Mouse (Mus musculus): Measurements from ENCODE around the gene Mrrf.

Gene Mrrf

DNA sequence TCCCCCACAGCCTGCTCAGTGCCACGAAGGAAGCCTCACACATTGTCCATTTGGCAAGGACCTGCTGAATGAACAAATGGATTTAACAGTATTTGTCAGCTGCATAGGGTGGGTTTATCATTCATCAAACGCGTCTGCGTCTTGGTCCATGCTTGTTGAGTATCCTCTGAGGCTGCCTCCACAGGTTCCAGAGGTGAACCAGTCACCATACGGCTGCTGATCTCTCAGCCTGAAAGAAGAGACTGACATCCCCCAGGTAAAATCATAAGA, 66.4 kb downstream of the Mrrf start:
- no peak for DNase-seq

DNA sequence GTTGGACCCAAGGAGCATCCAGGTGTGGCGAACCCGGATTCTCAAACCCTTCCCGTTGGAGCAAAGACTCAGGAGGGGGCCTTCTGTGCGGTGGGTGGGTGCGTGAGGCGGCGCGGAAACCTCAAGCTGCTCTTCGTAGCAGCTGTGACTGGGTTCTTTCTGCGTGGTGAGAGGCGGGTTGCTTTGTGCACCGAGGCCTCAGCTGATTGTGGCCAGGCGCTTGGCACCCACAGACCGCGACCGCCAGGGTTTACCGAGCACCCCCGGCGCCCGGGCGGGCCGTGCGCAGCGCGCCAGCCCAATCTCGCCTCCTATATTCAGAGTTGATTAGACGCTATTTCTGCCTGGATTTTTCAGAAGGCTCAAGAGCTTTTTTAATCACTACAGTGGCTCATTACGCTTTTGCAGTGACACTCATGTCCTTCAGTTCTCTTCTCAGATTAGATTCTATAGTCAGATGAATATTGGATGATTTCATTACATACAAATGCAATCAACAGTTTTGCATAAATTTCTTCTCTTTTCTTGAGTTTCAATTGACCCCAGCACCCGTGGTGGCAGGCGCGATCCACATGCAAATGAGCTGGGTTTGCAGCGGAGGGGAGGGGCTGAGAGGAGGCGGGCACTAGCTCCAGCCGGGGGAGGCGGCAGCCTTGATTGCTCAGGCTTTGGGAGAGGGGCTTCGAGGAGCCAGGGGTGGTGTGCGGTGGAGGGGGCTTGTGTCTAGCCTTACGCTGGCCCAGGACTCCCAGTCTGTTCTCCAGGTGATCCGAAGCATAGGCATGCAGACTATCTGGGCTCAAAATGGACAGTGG, 67.0 kb downstream of the Mrrf start:
- DNase-seq = peak; percentile 53

DNA sequence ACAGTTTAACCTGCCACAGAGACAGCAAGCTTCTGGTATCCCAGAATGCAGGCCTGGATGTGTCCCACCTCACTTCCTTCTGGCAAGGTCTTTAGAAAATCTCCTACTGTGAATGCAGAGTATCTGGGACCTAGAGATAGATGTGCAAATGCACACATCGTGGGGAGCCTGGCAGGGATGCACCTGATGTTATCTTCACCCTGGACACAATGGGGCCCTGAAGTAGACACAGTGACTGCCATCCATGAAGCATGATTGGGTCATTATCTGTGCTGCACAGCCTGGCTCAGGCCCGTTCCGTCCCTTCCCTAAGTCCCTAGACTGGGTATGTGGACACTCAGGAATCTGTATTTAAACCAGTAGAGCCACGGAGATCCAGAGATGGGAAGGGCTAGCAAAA, 68.4 kb downstream of the Mrrf start:
- DNase-seq = no peak

DNA sequence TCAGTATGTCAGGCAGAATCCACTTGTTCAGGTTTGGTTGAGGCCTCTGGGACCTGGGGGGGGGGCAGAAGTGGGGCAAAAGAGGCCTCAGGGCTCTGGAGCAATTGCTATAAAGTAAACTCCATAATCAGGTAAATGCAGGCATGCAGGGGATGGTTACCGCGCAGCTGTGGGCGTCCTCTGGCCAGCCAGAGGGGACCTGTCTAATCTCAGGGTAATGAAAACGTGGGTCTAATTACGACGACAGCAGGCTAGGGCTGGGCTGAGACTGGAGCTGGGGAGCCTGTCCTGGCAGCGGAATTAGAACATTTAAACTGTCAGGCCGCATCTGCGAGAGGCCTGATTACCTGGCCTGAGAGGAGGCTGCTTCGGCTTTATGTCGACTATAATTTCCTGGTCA, 70.9 kb downstream of the Mrrf start:
- DNase-seq = no peak

DNA sequence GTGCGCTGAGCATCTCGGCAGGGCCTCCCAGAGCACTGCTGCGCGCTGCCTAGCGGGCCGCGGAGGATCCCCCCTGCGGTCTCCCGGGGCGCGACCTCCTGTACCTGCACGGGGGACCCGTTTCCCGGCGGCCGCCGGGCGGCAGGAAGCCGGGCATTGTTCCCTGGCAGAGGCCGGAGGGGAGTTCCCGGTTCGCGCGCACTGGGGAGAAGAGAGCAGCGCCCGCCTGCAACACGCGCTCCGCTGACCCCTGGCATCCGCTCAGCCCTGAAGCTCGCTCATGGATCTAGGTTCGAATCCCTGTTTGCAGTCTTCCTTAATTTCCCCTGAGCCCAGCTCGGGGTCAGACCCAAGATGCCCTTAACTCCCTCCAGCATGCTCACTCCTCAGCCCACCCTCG, 74.6 kb downstream of the Mrrf start:
- DNase-seq = peak; percentile 75

DNA sequence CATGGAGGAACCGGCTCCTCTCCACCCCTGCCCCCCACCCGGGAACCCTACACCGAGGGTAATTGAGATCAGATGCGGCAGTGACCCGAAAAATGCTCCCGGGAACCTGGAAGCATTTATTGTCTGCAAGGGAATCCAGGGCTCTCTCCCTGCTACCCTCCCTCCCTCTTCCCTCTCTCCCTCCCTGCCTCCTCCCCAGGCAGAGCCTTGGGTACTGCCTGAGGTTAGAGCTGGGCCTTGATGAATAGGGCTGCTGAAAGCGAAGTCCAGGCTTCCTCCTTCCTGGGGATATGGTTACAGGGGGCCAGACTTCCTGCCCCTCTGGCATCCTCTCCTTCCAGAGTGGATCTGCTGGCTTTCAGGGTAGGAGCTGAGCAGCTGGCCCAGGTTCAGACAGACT, 75.6 kb downstream of the Mrrf start:
- DNase-seq = peak; percentile 42

DNA sequence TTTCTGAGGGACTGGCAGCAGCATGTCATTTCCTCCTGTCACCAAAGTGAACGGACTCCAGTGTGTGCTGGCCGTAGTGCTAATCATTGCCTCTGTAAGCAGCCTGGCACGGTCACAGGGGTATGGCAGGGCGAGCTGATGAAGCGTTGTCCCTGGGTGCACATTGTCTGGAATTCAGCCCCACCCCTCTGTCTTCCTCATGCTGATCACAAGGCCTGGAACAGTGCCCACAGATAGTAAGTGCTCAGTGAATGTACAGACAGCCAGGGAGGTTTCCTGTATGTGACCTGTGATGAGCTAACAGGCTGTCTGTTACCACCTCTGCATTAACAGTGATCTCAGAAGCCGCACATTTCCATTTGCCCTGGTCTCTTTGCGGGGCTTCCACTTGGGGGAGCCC, 76.9 kb downstream of the Mrrf start:
- DNase-seq = peak; percentile 70

DNA sequence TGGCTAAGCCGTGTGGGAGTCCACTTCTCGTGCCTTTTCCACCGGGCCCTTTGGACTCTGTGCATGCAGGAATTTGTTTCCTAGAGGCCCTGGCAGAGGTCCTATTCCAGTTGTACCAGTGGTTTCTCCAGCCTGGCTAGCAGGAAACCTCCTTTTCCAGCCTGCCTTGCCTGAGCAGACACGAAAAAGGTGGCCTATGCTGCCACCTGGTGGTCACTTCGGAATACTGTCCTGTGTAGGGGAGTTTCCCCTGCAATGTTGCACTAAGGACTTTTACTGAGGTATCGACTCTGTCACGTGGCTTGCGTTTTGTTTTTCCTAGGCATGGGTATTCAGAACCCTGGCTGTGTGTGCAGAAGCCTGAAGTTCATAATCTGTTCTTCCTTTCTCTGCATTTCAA, 77.8 kb downstream of the Mrrf start:
- DNase-seq = peak; percentile 94

DNA sequence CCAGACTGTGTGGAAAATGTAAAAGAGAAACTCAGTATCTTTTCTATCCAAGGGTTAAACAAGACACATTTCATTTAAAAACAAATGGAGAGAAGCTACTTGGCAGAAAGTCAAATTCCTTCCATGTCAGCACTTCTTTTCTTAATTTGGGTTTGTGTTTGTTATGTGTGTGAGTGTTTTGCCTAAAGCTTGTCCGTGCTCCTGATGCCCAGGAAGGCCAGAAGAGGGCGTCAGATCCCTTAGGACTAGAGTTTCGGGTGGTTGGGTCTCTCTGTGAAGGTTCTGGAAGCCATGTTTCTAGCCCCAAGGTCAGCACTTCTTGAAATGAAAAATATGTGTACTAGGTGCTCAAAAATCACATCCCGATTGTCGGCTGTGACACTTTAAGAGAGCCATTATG, 78.2 kb downstream of the Mrrf start:
- DNase-seq = peak; percentile 67

DNA sequence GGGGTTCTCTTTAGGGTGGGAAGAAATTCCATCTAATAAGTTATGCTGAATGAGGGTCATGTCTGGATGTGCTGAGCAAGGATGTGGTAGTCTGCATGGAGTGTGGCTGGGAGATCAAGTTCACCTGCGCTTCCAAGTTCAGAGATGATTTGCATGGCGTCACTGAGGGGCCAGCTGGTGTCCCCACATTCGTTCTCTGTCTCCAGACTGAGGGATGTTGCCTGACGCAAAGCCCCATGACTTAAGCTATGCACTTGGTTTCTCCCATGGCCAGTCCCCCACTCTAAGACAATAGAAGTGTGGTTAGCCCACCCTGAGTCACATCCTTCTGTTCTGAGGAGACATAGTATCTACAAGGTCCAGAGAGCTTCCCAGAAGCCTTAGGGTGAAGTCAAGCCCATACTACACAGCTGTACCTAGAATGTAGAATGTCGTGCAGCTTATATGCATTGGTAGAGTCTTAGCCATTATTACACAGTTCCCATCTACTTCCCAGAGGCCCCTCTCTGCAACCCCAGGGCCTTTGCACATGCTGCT, 79.1 kb downstream of the Mrrf start:
- no peak for DNase-seq

DNA sequence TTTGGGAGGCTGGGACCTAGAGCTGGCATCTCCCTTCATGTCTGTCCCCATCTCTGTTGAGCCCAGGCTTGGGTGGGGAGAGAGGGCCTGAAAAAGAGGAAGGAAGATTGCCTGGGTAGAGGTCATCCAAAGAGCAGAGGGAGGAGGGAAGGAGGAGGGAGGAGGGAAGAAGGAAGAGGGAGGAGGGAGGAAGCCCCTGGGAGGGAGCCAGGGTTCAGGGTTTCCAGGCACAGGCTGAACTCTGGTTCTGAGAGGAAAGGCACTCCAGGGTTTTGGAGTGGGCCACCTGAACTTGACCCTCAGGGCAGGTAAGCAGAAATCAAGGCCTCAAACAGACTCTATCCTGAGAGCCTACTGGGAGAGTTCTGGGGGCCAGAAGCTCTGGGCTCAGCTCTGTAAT, 80.4 kb downstream of the Mrrf start:
- DNase-seq = peak; percentile 61

DNA sequence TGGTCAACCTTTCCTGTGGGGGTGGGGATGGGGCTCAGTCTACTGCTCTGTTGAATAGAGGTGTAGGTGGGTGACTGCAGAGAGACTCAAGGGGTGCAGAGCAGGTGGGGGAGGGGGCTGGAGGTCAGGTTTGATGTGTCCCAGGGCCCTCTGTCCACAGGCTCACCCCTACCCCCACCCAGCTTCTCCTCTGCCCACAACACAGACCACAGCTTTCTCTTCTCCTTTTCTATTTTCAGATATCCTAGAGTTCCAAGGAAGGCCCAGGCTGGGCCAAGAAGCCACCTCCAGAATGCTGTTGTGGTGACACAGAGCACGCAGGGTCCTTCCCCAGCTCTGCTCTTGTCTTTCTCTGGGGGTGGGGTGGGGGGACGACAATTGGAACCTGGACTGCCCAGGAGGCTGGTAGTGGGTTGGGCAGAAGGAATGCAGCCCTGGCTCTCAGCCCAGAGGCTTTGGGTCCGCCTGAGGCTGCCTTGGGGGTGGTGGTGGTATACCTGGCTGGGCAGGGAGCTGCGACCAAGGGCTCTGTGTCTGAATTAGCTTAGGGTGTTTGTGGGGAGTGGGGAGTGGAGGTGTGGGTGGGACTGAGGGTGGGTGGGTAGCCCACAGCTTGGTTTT, 80.9 kb downstream of the Mrrf start:
- DNase-seq = peak; percentile 83

DNA sequence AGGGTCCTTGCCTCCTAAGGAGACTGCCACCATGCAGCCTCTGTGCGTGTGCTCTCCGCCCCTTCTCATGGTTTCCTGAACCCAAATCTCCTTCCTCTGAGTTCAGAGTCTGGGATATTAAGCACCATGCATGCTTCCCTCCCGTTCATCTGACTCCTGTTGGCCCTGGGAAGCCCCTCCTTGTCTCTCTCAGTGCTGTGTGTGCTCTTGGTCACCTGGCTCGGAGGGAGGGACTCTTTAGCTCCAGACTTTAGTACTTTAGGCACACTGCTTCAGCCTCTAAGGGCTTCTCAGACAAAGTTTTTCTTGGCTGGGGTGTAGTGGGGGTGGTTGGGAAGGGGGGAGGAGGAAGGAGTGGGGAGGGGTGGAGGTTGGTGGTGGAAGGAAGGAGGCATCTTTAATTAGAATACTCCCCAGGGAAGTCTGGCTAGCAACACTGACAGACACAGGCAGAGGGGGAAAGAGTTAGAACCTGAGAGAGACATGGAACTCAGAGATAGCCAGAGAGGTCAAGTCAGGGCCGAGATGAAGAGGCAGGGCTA, 81.6 kb downstream of the Mrrf start:
- DNase-seq = peak; percentile 19

DNA sequence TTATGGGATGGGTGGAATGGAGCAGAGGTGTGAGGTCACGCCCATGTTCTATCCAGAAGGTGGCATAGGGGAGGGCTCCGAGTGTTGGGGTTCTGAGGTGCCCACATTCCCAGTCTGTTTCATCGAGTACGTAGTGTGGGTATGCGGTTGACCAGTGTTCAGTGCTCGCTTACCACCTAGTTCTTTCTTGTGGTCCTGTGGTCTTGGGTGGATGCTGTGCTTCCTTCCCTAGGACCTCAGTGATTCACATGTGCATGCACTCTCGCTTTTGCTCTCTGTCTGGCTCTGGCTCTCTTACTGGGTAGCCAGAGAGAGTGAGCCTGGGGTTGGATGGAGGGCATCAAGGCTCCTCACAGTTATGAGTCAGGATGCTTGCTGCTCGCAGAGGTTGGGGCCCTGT, 83.9 kb downstream of the Mrrf start:
- no peak for DNase-seq

DNA sequence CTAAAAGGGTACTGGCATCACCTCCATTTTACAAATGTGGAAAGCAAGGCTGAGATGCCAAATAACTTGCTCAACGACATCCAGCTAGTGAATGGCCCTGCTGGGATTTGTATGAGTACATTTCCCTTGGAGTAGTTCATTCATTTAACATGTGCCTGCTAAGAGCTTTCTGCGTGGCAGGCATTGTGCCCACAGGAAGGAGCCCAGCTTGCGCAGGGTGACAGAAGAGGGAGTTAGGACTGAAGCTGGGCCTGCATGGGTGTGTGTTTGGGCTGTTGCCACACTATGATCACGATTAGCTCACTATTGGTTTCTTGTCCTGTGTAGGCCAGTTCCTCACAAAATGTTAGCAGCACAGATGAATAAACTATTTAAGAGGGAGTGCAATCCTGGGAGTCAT, 84.7 kb downstream of the Mrrf start:
- no peak for DNase-seq

DNA sequence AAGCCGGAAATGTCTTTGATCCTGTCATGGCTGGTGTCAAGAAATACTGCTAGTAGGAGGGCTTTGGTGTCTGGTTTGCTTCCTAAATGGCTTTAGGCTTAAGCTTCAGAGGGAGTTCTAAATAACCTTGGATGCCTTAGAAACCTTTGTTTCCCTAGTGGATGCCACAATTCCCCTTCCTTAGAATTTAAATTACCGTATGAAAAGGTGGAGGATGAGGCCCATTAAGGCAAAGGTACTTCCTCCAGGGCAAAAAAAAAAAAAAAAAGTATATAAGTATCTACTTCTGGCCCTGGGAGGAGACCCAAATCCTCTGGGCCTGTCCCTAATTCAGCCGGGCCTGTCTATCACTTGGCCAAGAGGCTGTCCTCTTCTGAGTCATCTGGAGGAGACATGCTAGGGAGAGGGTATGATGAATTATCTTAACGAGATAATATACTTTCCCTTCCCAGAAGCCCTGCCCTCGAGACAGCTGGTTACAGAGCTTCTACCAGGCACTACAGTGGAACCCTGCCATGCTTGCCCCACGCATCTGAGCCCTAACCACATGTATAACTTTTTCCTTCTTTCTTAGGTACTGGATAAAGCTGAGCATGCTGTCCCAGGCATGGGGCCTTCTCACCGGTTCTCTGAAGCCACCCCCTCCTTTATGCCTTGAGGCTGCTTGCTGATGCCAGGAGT, 86.1 kb downstream of the Mrrf start:
- DNase-seq = no peak

DNA sequence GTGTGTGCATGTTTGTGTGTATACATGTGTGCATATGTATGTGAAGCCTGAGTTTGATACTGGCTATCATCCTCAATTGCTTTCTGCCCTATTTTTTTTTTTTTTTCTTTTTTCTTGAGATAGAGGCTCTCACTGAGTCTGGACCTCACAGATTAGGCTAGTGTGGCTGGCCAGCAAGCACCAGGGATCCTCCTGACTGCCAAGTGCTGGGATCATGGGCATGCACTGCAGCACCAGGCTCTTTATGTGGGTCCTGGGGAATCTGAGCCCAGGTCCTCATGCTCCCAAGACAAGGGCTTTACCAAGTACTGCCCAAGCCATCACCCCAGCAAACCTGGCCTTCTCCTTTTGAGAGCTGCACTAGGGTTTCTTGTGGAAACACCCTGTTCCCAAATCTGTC, 87.2 kb downstream of the Mrrf start:
- no peak for DNase-seq

DNA sequence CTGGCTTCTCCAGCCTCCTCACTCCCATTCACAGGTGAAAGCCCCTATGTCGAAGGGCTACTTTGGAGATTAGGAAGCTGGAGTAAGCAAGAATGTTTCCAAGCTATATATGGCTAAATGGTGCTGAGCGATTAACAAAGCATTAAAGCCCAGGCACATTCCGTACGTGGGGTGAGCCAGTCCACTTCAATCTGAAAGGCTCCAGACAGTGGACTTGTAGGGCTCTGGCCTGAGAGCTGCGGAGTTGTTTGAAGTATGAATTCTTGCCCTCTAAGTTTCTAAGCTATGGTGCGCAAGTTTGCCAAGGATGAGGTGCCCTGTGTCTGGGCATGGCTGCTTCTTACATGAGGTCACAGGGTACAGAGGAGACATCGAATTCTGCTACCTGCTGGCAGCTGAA, 88.0 kb downstream of the Mrrf start:
- no peak for DNase-seq

DNA sequence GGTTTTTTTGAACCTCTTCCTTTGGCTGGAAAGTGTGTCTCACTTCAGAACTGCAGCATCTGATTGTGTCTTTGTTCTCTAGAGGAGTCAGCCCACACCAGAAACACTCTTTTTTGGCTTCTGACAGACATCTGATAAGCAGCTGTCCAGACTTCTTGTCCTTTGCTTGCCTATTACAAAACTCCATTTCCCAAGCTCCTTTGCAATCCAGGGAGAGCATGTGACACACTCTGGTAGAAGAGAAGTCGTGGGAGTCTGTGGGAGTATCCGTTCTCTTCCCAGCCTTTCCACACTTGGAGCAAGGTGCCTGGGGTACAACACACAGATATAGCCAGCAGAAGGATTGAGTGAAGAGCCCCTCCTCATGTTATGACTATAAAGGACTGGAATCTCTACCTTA, 88.4 kb downstream of the Mrrf start:
- no peak for DNase-seq

DNA sequence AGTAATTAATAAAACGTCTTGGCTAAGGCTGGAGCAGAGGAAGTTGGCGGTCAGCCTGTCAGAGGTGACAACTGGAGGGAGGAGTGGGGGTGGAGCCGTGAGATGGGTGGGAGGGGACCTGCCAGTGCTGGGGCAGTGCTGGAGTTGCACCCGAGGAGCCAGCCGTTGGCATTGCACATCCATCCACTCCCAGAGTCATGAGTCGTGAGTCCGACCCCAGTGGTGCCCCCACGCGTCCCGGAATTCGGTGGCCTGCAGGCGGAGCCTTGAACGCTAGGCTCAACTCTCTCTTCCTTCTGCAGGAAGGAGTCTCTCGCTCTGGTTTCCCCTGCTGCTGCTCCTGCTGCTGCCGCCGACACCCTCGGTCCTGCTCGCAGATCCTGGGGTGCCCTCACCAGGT, 94.2 kb downstream of the Mrrf start, which contains the start of gene Ptgs1:
Ptgs1 (plus strand) TSS at position 61 of the 400 bp plus-strand sequence.
- DNase-seq = peak; percentile 82

DNA sequence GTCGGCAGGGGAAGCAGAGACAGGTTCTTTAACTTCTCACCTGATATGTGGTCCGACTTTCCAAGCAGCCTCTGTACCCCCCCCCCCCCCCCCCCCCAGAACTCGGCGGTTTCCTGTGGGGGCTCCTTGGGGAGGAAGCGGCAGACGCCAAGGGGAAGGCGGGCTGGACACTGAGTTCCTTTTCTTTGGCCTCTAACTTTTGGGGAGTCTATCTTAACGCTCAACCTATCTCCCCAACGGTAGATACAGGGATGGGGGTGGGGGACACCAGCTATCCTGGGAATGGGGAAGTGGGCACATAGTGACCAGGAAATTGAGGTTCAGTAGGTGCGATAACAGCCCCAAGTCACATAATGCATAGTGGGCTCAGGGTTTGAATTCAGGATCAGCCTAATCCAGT, 94.8 kb downstream of the Mrrf start:
- DNase-seq = peak; percentile 36

DNA sequence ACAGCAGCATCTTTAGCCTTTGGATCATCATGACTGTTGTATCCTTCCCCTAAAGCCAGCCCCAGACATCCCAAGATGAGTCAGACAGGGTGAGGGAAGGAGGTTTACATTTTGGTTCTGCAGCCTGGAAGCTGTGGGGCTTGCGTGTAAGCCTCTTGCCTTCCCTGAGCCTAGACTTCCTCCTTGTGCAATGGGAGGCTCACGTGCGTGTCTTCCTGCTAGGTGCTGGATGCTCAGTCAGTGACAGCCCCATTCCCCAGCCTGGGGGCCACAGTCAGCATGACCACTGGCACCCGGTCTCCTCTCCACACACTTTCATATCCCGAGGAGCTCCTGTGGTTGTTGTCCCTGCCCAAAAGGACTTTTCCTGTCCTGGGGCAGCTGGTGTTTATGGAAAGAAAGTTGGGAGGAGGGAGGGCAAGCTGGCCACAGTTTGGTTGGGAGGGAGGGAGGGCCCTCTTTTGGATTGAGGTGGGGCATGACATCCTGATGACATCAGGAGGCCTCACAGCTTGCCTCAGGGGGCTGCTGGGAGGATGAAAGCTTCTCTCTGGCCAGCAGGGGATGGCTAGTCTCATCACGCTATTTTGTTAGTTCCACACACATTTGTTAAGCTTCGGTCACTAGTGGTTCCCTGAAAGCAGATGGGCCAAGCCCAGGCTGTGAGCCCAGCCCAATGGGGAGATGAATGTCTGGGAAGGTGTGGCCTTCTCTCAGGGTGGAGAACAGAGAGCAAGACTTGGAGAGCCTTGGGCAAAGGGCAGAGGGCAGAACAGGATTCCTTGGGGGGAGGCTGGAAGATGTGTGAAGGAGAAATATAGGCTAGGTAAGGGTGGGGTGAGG, 98.6 kb downstream of the Mrrf start:
- no peak for DNase-seq

DNA sequence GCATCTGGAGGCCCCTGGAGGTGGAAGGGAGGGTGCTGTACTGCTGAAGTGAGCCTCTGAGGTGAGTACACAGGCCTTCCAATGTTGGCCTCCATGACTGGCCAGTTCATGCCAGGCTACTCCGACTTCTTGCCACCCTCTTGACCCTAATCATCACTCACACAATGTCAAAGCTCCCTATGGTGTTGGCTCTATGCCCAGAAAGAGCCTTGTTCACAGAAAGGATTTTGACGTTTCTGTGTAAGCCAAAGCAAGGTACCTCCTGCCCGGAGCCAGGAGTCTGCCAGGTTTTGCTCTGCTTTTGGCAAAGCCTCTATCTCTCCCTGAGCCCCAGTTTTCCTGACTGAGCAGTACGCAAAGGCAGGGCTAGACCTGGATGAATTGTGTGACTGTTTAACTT, 99.7 kb downstream of the Mrrf start:
- peak; percentile 53 for DNase-seq
